In genomic region chr2:128189691-128190090, GRCm38 (mm10) we compare ENCODE assay signal across 9 mouse cellular contexts.
DNase-seq lines count a peak whose midpoint lies in the region; ATAC-seq and TF ChIP-seq lines count a peak whose summit lies in the region.
"Had no signal": no experiment of that assay in that cellular context is flagged by ENCODE, and none has a peak within 500 bp of the region (broad histone marks: within the 10 kb centered on the region; RNA-seq: fewer than 3 reads in every experiment).

No protein-coding gene starts in this region.

- H3K36me3 ChIP-seq in lung, postnatal 0 days (ENCODE audit: insufficient read depth, low read length), result no peaks in the 10 kb centered on the region
- H3K36me3 ChIP-seq in kidney, adult 2 months (ENCODE audit: control insufficient read depth, insufficient read depth, low read length), result no peaks in the 10 kb centered on the region
- no peaks in the 10 kb centered on the region for H3K36me3 ChIP-seq in forebrain, embryonic 13.5 days (ENCODE audit: poor library complexity, severe bottlenecking)

- no peak overlapping the region for H3K27ac ChIP-seq in lung, postnatal 0 days (ENCODE audit: low read length)
- H3K27ac ChIP-seq in bone marrow, adult 2 months (ENCODE audit: control insufficient read depth, insufficient read depth, low read depth, low read length, poor library complexity), result no peak overlapping the region
- H3K27ac ChIP-seq in kidney, adult 2 months (ENCODE audit: insufficient read depth, low read depth, low read length), result no peak overlapping the region
- no peak overlapping the region for H3K27ac ChIP-seq in forebrain, embryonic 13.5 days

- ATAC-seq in lung, postnatal 0 days, result no peak
- peak; percentile 40 to 61; a peak in 3 of 4 replicates for ATAC-seq in hematopoietic stem cell, adult 5-6 weeks (replicated peaks in 1 of 2; ENCODE audit: insufficient read depth in 1 of 2, low FRiP score in 2 of 2, low TSS enrichment in 1 of 2, low read depth in 1 of 2, poor library complexity in 2 of 2, severe bottlenecking in 2 of 2)
- ATAC-seq in megakaryocyte progenitor cell, adult 5-6 weeks (replicated peaks; ENCODE audit: poor library complexity), result peak; percentile 58
- ATAC-seq in forebrain, embryonic 13.5 days, result no peak

- H3K4me2 ChIP-seq in lung, postnatal 0 days (replicated peaks; ENCODE audit: low read depth, low read length), result peak overlapping the region; percentile 14; the same call in 1 of the 2 replicates
- H3K4me2 ChIP-seq in forebrain, embryonic 13.5 days, result no peak overlapping the region

- H3K4me1 ChIP-seq in lung, postnatal 0 days (ENCODE audit: insufficient read depth, low read depth, low read length), result peaks cover 4% of the 10 kb centered on the region; the same call in 1 of the 2 replicates
- H3K4me1 ChIP-seq in bone marrow, adult 2 months (ENCODE audit: control insufficient read depth, insufficient read depth, low read length), result peaks cover 4% of the 10 kb centered on the region; the same call in 1 of the 2 replicates
- no peaks in the 10 kb centered on the region; the same call in 1 of the 2 replicates for H3K4me1 ChIP-seq in kidney, adult 2 months (ENCODE audit: control insufficient read depth, insufficient read depth, low read length)
- no peaks in the 10 kb centered on the region for H3K4me1 ChIP-seq in forebrain, embryonic 13.5 days

- no peak for TF ChIP-seq POLR2A in bone marrow, adult 2 months (IDR thresholded peaks at IDR 0.05; ENCODE audit: borderline replicate concordance, control insufficient read depth, low read depth, low read length)
- TF ChIP-seq POLR2A in kidney, adult 2 months (IDR thresholded peaks at IDR 0.05; ENCODE audit: low read depth, low read length), result no peak

- WGBS in lung, postnatal 0 days, result 33% methylated on average over 10 of the region's 10 CpGs
- WGBS in bone marrow, adult 2 months, result 2% methylated on average over 10 of the region's 10 CpGs
- WGBS in kidney, adult 2 months, result 56% methylated on average over 10 of the region's 10 CpGs
- WGBS in forebrain, embryonic 13.5 days, result 84% methylated on average over 10 of the region's 10 CpGs

- H3K4me3 ChIP-seq in lung, postnatal 0 days (ENCODE audit: low read depth, low read length), result no peak overlapping the region
- peak overlapping the region; percentile 21 for H3K4me3 ChIP-seq in bone marrow, adult 2 months (replicated peaks; ENCODE audit: control insufficient read depth, low read depth, low read length)
- H3K4me3 ChIP-seq in kidney, adult 2 months (ENCODE audit: insufficient read depth, low read depth, low read length), result no peak overlapping the region
- H3K4me3 ChIP-seq in forebrain, embryonic 13.5 days, result no peak overlapping the region

- H3K27me3 ChIP-seq in lung, postnatal 0 days (replicated peaks; ENCODE audit: insufficient read depth, low read length), result no peaks in the 10 kb centered on the region
- H3K27me3 ChIP-seq in kidney, adult 2 months (replicated peaks; ENCODE audit: control insufficient read depth, insufficient read depth, low read length), result no peaks in the 10 kb centered on the region
- H3K27me3 ChIP-seq in forebrain, embryonic 13.5 days, result no peaks in the 10 kb centered on the region

- TF ChIP-seq EP300 in lung, postnatal 0 days (IDR thresholded peaks at IDR 0.05), result no peak

- DNase-seq in lung, postnatal 0 days (ENCODE audit: low spot score), result no peak
- DNase-seq in lung, postnatal 36 days, result no peak
- DNase-seq in kidney, adult 2 months, result no peak
- no peak for DNase-seq in spleen, postnatal 4 days (ENCODE audit: low spot score in 2 of 2)
- DNase-seq: layer of hippocampus, adult 9-11 months had no signal

- TF ChIP-seq CTCF in lung, postnatal 0 days (IDR thresholded peaks at IDR 0.05), result no peak
- no peak for TF ChIP-seq CTCF in bone marrow, adult 2 months (IDR thresholded peaks at IDR 0.05; ENCODE audit: control insufficient read depth, insufficient read depth, low read length)
- TF ChIP-seq CTCF in kidney, adult 2 months (conservative IDR thresholded peaks at IDR 0.05; ENCODE audit: insufficient read depth, insufficient read length, low read depth, low read length), result no peak

- no peaks in the 10 kb centered on the region for H3K9me3 ChIP-seq in lung, postnatal 0 days (ENCODE audit: low read length)
- no peaks in the 10 kb centered on the region for H3K9me3 ChIP-seq in forebrain, embryonic 13.5 days (replicated peaks)

- no peak overlapping the region for H3K9ac ChIP-seq in lung, postnatal 0 days (replicated peaks; ENCODE audit: low read depth)
- no peak overlapping the region for H3K9ac ChIP-seq in forebrain, embryonic 13.5 days

Comparison
In these comparisons a context has a peak if more than half of its experiments do, and no peak if none do; other contexts are left out.
1. ATAC-seq: peak in hematopoietic stem cell, adult 5-6 weeks (2 of 2) and megakaryocyte progenitor cell, adult 5-6 weeks (single experiment); none in lung, postnatal 0 days (single experiment) and forebrain, embryonic 13.5 days (single experiment).